12 mouse cellular contexts compared by ENCODE assay signal in the genomic region with DNA sequence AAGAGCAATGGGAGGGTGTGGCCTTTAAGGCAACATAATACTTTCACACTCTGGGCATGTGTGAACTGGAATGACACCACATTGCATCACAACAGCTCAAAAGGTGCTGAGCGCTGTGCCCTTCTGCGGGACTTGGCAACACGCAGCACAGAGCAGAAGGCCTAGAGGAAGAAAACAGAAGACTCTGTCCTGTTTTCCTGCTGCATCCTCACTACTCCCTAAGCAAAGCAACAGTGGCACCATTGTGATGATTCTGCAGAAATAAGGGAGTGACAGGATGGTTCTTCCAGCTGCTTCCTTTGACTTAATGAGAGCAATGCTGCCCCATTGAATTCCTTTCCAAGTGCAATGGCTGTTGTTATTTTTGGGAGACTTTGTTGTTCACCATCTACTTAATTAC.
DNase-seq lines count a peak whose midpoint lies in the region; ATAC-seq and TF ChIP-seq lines count a peak whose summit lies in the region.
"Had no signal": no experiment of that assay in that cellular context is flagged by ENCODE, and none has a peak within 500 bp of the region (broad histone marks: within the 10 kb centered on the region; RNA-seq: fewer than 3 reads in every experiment).

No protein-coding gene starts in this region.

- no peak overlapping the region for H3K9ac ChIP-seq in lung, embryonic 16.5 days (ENCODE audit: low read length)
- H3K9ac ChIP-seq: intestine, embryonic 15.5 days; limb, embryonic 13.5 days; midbrain, embryonic 12.5 days had no signal

- no peak for TF ChIP-seq CTCF in gastrocnemius, adult 2 months (IDR thresholded peaks at IDR 0.05)

- no peaks in the 10 kb centered on the region for H3K9me3 ChIP-seq in lung, embryonic 16.5 days (ENCODE audit: control insufficient read depth, low read length)
- H3K9me3 ChIP-seq in heart, embryonic 10.5 days = no peaks in the 10 kb centered on the region
- H3K9me3 ChIP-seq: intestine, embryonic 15.5 days; limb, embryonic 13.5 days; midbrain, embryonic 12.5 days had no signal

- peak; percentile 63 for DNase-seq in gastrocnemius, adult 2 months
- no peak for DNase-seq in gastrocnemius, postnatal 4 days (ENCODE audit: low spot score in 2 of 2)
- DNase-seq in lung, postnatal 14 days = no peak
- no peak for DNase-seq in heart, embryonic 10.5 days (ENCODE audit: low spot score)
- DNase-seq in testis, postnatal 10 days (ENCODE audit: low spot score) = no peak
- no peak for DNase-seq in left cerebral cortex, postnatal 14 days (ENCODE audit: low spot score in 2 of 2)
- no peak for DNase-seq in urinary bladder, postnatal 4 days (ENCODE audit: low spot score in 2 of 2)

- H3K4me3 ChIP-seq in gastrocnemius, adult 2 months = no peak overlapping the region
- no peak overlapping the region for H3K4me3 ChIP-seq in lung, embryonic 16.5 days (ENCODE audit: low read length)
- H3K4me3 ChIP-seq in heart, embryonic 10.5 days = no peak overlapping the region
- H3K4me3 ChIP-seq: intestine, embryonic 15.5 days; limb, embryonic 13.5 days; midbrain, embryonic 12.5 days had no signal

- peak; percentile 81 for ATAC-seq in lung, embryonic 16.5 days (ENCODE audit: low read depth)
- ATAC-seq: activated CD4-positive, CD25-positive, alpha-beta regulatory T cell, adult 4 months; intestine, embryonic 15.5 days had no signal

- H3K4me2 ChIP-seq in lung, embryonic 16.5 days (ENCODE audit: low read depth, low read length) = no peak overlapping the region
- H3K4me2 ChIP-seq: intestine, embryonic 15.5 days; limb, embryonic 13.5 days; midbrain, embryonic 12.5 days had no signal

- no peaks in the 10 kb centered on the region for H3K27me3 ChIP-seq in lung, embryonic 16.5 days (ENCODE audit: control insufficient read depth, insufficient read depth, low read depth, low read length)
- no peaks in the 10 kb centered on the region for H3K27me3 ChIP-seq in heart, embryonic 10.5 days (ENCODE audit: insufficient read depth, poor library complexity, severe bottlenecking)
- H3K27me3 ChIP-seq: intestine, embryonic 15.5 days; limb, embryonic 13.5 days; midbrain, embryonic 12.5 days had no signal

- intact Hi-C loops in gastrocnemius, adult 2 months (cut with DNase I) = loop anchor here (5.0 kb wide), 1 partner anchor 37 kb away; no protein-coding TSS in a partner anchor
- intact Hi-C loops in left cerebral cortex, postnatal 14 days (cut with DNase I) = no loop called here

- no peaks in the 10 kb centered on the region for H3K36me3 ChIP-seq in lung, embryonic 16.5 days (ENCODE audit: control insufficient read depth, insufficient read depth, low read length)
- H3K36me3 ChIP-seq in heart, embryonic 10.5 days = no peaks in the 10 kb centered on the region
- H3K36me3 ChIP-seq: intestine, embryonic 15.5 days; limb, embryonic 13.5 days; midbrain, embryonic 12.5 days had no signal

- H3K4me1 ChIP-seq in lung, embryonic 16.5 days (replicated peaks; ENCODE audit: control insufficient read depth, insufficient read depth, low read length) = peaks cover 3% of the 10 kb centered on the region; the same call in 1 of the 2 replicates
- H3K4me1 ChIP-seq in heart, embryonic 10.5 days = peaks cover 8% of the 10 kb centered on the region; the same call in 1 of the 2 replicates
- H3K4me1 ChIP-seq: intestine, embryonic 15.5 days; midbrain, embryonic 12.5 days had no signal

- 64% methylated on average over 3 of the region's 3 CpGs for WGBS in lung, embryonic 16.5 days
- 71% methylated on average over 3 of the region's 3 CpGs for WGBS in heart, embryonic 10.5 days

- peak overlapping the region; percentile 82 for H3K27ac ChIP-seq in gastrocnemius, adult 2 months
- H3K27ac ChIP-seq in lung, embryonic 16.5 days (ENCODE audit: low read length) = peak overlapping the region; percentile 35; the same call in 1 of the 2 replicates
- peak overlapping the region; percentile 62; the same call in 1 of the 2 replicates for H3K27ac ChIP-seq in heart, embryonic 10.5 days
- H3K27ac ChIP-seq: intestine, embryonic 15.5 days; limb, embryonic 13.5 days; midbrain, embryonic 12.5 days had no signal
